Mouse (Mus musculus): ENCODE measurements around the gene Rarb. TPM values are rescaled to one million over a fixed set of nuclear protein-coding genes. Genes with fewer than 3 reads are reported as not detected.

Gene Rarb
- polyA plus RNA-seq, 1 experiment from 2014 or later, result 20.8 TPM

DNA sequence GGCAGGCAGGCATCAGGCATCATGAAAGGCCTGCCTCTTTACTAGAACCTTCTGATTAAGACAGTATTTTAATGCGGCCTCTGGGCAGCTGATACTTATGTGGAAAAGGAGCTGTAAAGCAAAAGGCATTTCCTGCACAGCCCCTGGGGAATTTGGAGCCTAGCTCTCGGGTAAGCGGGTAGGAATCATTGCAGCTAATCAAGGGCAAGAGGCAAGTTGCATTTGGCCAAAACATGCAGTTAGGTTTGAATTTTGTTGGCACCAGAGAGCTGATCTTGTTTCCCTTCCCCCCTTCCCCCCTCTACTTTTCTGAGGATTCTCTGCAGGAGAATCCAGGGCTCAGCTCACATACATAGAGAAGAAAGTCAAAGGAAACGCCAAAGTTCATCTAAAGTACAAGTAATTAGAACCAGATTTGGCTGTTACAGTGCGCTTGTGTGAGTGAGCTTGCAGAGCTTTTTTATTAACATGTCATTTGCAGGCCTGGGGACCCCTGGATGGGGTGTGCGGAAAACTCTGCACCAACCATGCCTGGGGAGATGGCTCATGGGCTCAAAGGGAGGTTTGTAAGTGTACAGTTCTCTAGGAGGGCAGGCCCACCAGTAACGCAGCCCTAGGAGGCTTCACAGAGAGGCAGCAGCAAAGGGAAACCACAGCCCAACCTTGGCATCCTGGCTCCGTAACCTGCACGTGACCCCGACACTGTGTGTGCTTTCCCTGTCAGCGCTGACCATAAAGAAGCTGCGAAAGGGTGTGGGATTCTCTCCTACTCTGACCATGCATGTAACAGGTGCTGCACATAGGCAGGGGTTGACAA is 264.1 kb downstream of the Rarb start:
- Histone ChIP-seq H3K4me3 (no peak overlapping the region), H3K9me3 (replicated peaks) (no peaks in the 10 kb centered on the region), H3K27ac (ENCODE audit: poor library complexity, severe bottlenecking) (peak overlapping the region; percentile 81), H3K9ac (peak overlapping the region; percentile 17; the same call in 1 of the 2 replicates), H3K4me1 (replicated peaks) (peaks cover 75% of the 10 kb centered on the region), H3K36me3 (no peaks in the 10 kb centered on the region), H3K27me3 (replicated peaks) (no peaks in the 10 kb centered on the region), H3K4me2 (peak overlapping the region; percentile 26)
- ATAC-seq (ENCODE audit: insufficient number of reproducible peaks, low FRiP score), result peak; percentile 76
- WGBS, result 30% methylated on average over 12 of the region's 12 CpGs

- 15% methylated on average over 1 of the region's 1 CpGs for WGBS
- no peak for ATAC-seq (ENCODE audit: insufficient number of reproducible peaks, low FRiP score)
- H3K4me2 ChIP-seq, result 0 out of 2 replicates have a peak overlapping the region, but pooled peaks have one; percentile 26
Measured at GRCm38 (mm10) chr14:16554319-16554642, 264.7 kb downstream of the Rarb start.

GRCm38 (mm10) chr14:16552293-16552692 is 266.7 kb downstream of the Rarb start:
- peaks cover 10% of the 10 kb centered on the region for H3K36me3 ChIP-seq
- H3K9ac ChIP-seq, result no peak overlapping the region
- no peak overlapping the region for H3K27ac ChIP-seq (ENCODE audit: poor library complexity, severe bottlenecking)
- H3K4me3 ChIP-seq, result no peak overlapping the region
- H3K4me2 ChIP-seq, result no peak overlapping the region
- 57% methylated on average over 1 of the region's 1 CpGs for WGBS
- H3K9me3 ChIP-seq (replicated peaks), result no peaks in the 10 kb centered on the region
- no peak for ATAC-seq (ENCODE audit: insufficient number of reproducible peaks, low FRiP score)
- H3K4me1 ChIP-seq (replicated peaks), result peaks cover 63% of the 10 kb centered on the region
- no peaks in the 10 kb centered on the region for H3K27me3 ChIP-seq (replicated peaks)

More at GRCm38 (mm10) chr14:16554319-16554642, 264.7 kb downstream of the Rarb start:
- no peak overlapping the region for H3K9ac ChIP-seq
- H3K27ac ChIP-seq (ENCODE audit: poor library complexity, severe bottlenecking), result peak overlapping the region; percentile 81
- no peaks in the 10 kb centered on the region for H3K27me3 ChIP-seq (replicated peaks)
- peaks cover 71% of the 10 kb centered on the region for H3K4me1 ChIP-seq (replicated peaks)
- H3K9me3 ChIP-seq (replicated peaks), result no peaks in the 10 kb centered on the region
- no peaks in the 10 kb centered on the region for H3K36me3 ChIP-seq
- no peak overlapping the region for H3K4me3 ChIP-seq

- no peak for ATAC-seq (ENCODE audit: insufficient number of reproducible peaks, low FRiP score)
- H3K27me3 ChIP-seq (replicated peaks), result no peaks in the 10 kb centered on the region
- peaks cover 10% of the 10 kb centered on the region for H3K36me3 ChIP-seq
- 71% methylated on average over 1 of the region's 1 CpGs for WGBS
- H3K9me3 ChIP-seq (replicated peaks), result no peaks in the 10 kb centered on the region
- no peak overlapping the region for H3K27ac ChIP-seq (ENCODE audit: poor library complexity, severe bottlenecking)
- H3K4me1 ChIP-seq (replicated peaks), result peaks cover 59% of the 10 kb centered on the region
- no peak overlapping the region for H3K4me2 ChIP-seq
- no peak overlapping the region for H3K4me3 ChIP-seq
- H3K9ac ChIP-seq, result no peak overlapping the region
Measured at GRCm38 (mm10) chr14:16551843-16552242, 267.1 kb downstream of the Rarb start.

- Histone ChIP-seq H3K4me3 (no peak overlapping the region), H3K4me2 (no peak overlapping the region), H3K27ac (ENCODE audit: poor library complexity, severe bottlenecking) (peak overlapping the region; percentile 3), H3K9ac (no peak overlapping the region), H3K9me3 (replicated peaks) (no peaks in the 10 kb centered on the region), H3K36me3 (peaks cover 17% of the 10 kb centered on the region), H3K4me1 (replicated peaks) (peaks cover 34% of the 10 kb centered on the region), H3K27me3 (replicated peaks) (no peaks in the 10 kb centered on the region)
- ATAC-seq (ENCODE audit: insufficient number of reproducible peaks, low FRiP score), result no peak
- WGBS, result 88% methylated on average over 8 of the region's 8 CpGs
Measured at GRCm38 (mm10) chr14:16548200-16548576, 270.8 kb downstream of the Rarb start.

GRCm38 (mm10) chr14:16547492-16548199 is 271.3 kb downstream of the Rarb start:
- H3K9ac ChIP-seq, result no peak overlapping the region

DNA sequence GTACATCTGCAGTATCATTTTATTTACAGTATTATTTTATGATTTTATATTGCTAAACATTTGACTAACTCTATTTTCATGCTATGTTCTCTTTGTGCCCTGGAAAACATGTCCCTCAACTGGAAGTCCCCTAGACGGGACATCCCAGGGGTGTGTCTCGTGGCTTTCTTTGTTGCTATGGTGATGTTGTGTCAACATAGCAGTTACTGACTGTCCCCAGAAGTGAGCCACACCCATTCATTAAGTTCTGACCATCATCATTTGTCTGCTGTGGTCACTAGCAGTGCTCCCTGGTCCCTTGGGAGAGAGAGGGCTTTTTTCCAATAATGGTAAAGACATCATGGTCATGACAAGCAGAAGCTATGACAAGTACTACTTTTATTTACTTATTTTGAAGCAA is 274.0 kb downstream of the Rarb start:
- Histone ChIP-seq H3K4me3 (no peak overlapping the region), H3K27ac (ENCODE audit: poor library complexity, severe bottlenecking) (no peak overlapping the region), H3K36me3 (peaks cover 19% of the 10 kb centered on the region), H3K9ac (no peak overlapping the region), H3K4me2 (no peak overlapping the region), H3K4me1 (replicated peaks) (peaks cover 25% of the 10 kb centered on the region), H3K9me3 (replicated peaks) (no peaks in the 10 kb centered on the region), H3K27me3 (replicated peaks) (no peaks in the 10 kb centered on the region)
- ATAC-seq (ENCODE audit: insufficient number of reproducible peaks, low FRiP score), result no peak
- 73% methylated on average over 2 of the region's 2 CpGs for WGBS

More at GRCm38 (mm10) chr14:16547492-16548199, 271.3 kb downstream of the Rarb start:
- H3K4me2 ChIP-seq, result no peak overlapping the region
- peaks cover 29% of the 10 kb centered on the region for H3K4me1 ChIP-seq (replicated peaks)
- H3K27me3 ChIP-seq (replicated peaks), result no peaks in the 10 kb centered on the region
- peak overlapping the region; percentile 3; the same call in 1 of the 2 replicates for H3K27ac ChIP-seq (ENCODE audit: poor library complexity, severe bottlenecking)
- peaks cover 17% of the 10 kb centered on the region for H3K36me3 ChIP-seq
- no peak overlapping the region for H3K4me3 ChIP-seq
- 61% methylated on average over 6 of the region's 6 CpGs for WGBS
- no peak for ATAC-seq (ENCODE audit: insufficient number of reproducible peaks, low FRiP score)
- no peaks in the 10 kb centered on the region for H3K9me3 ChIP-seq (replicated peaks)

DNA sequence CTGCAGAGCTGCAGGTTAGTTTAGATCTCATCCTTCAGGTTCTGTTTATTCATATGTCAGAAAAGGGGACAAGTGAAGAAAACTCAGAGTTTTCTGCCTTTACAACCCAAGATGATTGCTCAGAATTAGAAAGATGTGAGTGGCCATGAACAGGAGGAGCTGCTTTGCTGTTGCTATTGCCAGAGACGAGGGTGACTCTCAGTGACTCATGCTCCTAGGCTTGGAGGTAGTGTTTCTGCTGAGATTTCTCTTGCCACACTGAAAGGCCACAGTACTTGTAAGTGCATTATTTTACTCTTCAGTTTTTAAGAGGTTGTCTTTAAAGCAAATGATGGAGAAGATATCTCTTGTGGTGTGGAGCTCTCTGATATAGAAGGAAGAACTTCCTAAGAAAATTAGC is 277.3 kb downstream of the Rarb start:
- H3K27me3 ChIP-seq (replicated peaks), result no peaks in the 10 kb centered on the region
- H3K27ac ChIP-seq (ENCODE audit: poor library complexity, severe bottlenecking), result no peak overlapping the region
- WGBS, result 47% methylated on average over 1 of the region's 1 CpGs
- peaks cover 10% of the 10 kb centered on the region; the same call in 1 of the 2 replicates for H3K4me1 ChIP-seq (replicated peaks)
- H3K4me3 ChIP-seq, result no peak overlapping the region
- no peak overlapping the region for H3K9ac ChIP-seq
- H3K9me3 ChIP-seq (replicated peaks), result no peaks in the 10 kb centered on the region
- H3K4me2 ChIP-seq, result no peak overlapping the region
- H3K36me3 ChIP-seq, result 0 out of 2 replicates have a peak, but pooled peaks cover 9% of the 10 kb centered on the region
- ATAC-seq (ENCODE audit: insufficient number of reproducible peaks, low FRiP score), result no peak

- Histone ChIP-seq H3K9ac (no peak overlapping the region), H3K36me3 (peaks cover 15% of the 10 kb centered on the region), H3K4me1 (replicated peaks) (peaks cover 2% of the 10 kb centered on the region; the same call in 1 of the 2 replicates), H3K9me3 (replicated peaks) (no peaks in the 10 kb centered on the region), H3K27ac (ENCODE audit: poor library complexity, severe bottlenecking) (no peak overlapping the region), H3K4me2 (no peak overlapping the region), H3K27me3 (replicated peaks) (no peaks in the 10 kb centered on the region), H3K4me3 (no peak overlapping the region)
- no peak for ATAC-seq (ENCODE audit: insufficient number of reproducible peaks, low FRiP score)
- WGBS, result 57% methylated on average over 4 of the region's 4 CpGs
Measured at GRCm38 (mm10) chr14:16537433-16537832, 281.5 kb downstream of the Rarb start.

DNA sequence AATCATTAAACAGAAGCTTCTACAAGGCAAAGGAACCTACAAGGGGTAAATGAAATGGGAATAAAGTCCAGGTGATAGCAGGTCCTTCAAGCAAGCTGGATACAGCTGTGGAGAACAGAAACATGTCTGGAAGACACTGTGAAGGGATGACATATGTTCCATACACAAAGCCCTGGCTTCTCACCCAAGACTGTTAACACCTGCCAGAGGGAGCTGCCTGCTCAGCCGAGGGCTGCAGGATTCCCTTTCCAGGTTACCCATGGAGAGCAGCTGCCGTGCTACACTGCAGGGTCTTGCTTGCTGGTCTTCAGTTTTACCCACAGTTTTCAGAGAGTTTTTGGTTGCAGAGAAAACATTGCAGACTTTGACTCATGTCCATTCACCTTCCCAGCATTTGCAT is 290.3 kb downstream of the Rarb start:
- no peak overlapping the region for H3K4me2 ChIP-seq
- no peaks in the 10 kb centered on the region for H3K9me3 ChIP-seq (replicated peaks)
- H3K27me3 ChIP-seq (replicated peaks), result no peaks in the 10 kb centered on the region
- H3K9ac ChIP-seq, result no peak overlapping the region
- H3K27ac ChIP-seq (ENCODE audit: poor library complexity, severe bottlenecking), result no peak overlapping the region
- ATAC-seq (ENCODE audit: insufficient number of reproducible peaks, low FRiP score), result no peak
- 59% methylated on average over 2 of the region's 2 CpGs for WGBS
- H3K4me1 ChIP-seq (replicated peaks), result peaks cover 4% of the 10 kb centered on the region; the same call in 1 of the 2 replicates
- peaks cover 7% of the 10 kb centered on the region for H3K36me3 ChIP-seq
- H3K4me3 ChIP-seq, result no peak overlapping the region

DNA sequence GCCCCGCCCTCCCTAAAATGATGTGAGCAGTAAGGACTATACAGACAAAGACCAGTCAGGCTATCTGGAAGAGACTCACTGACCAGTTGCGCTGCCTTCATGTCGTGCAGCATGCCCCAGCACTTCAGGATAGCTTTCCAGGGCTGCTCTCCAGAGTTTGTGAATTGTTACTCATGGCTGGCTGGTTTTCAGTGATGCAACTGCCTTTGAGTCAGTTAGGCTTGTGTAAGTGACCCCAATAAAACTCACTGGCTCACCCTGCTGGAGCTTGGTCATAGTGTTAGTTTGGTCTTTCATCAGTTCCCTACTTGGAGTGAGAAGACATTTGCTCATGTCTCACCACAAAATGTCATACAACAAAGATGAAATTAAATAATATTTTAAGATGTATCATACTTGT is 292.8 kb downstream of the Rarb start:
- H3K36me3 ChIP-seq, result no peaks in the 10 kb centered on the region
- H3K9me3 ChIP-seq (replicated peaks), result no peaks in the 10 kb centered on the region
- ATAC-seq (ENCODE audit: insufficient number of reproducible peaks, low FRiP score), result no peak
- H3K27me3 ChIP-seq (replicated peaks), result no peaks in the 10 kb centered on the region
- H3K4me2 ChIP-seq, result no peak overlapping the region
- H3K9ac ChIP-seq, result no peak overlapping the region
- WGBS, result 86% methylated on average over 3 of the region's 3 CpGs
- H3K4me3 ChIP-seq, result no peak overlapping the region
- peaks cover 4% of the 10 kb centered on the region; the same call in 1 of the 2 replicates for H3K4me1 ChIP-seq (replicated peaks)
- no peak overlapping the region for H3K27ac ChIP-seq (ENCODE audit: poor library complexity, severe bottlenecking)

Data from heart, embryonic 12.5 days (tissue).